Mouse (Mus musculus) left cerebral cortex, adult 11 months (tissue): ENCODE data around the gene Gm28047.
A peak's percentile ranks its signal among the peaks of the same experiment; 100 is the strongest.
"Not testable (repeated sequence)": the region's sequence is repeated elsewhere in the genome, so short reads cannot be mapped to it uniquely, and the experiment has no call there.

Source experiments
- DNase-seq: peaks from one replicate; pipeline ENCODE4 v3.0.0; 2022; ENCODE audit warnings: low spot score

The Gm28047 gene

GRCm38 (mm10) chr15:102624970-102625686 is at the start of gene Gm28047, which contains the start of gene Atf7:
TSS of gene Gm28047 (minus strand) at chr15:102625067.
TSS of gene Atf7 (minus strand) at chr15:102625464.
- peak; percentile 98 for DNase-seq

GRCm38 (mm10) chr15:102673548-102673947 is 48.7 kb upstream of the Gm28047 start:
- DNase-seq = peak; percentile 75

- no peak for DNase-seq
These were observed 47.6 kb upstream of the Gm28047 start, which contains the start of gene Atp5g2 for GRCm38 (mm10) chr15:102672215-102673071. TSS of gene Atp5g2 (minus strand) at chr15:102672352.

- peak; percentile 44 for DNase-seq
These were observed 46.9 kb upstream of the Gm28047 start for GRCm38 (mm10) chr15:102671721-102672214.

- DNase-seq = peak; percentile 96
These were observed 46.1 kb upstream of the Gm28047 start for GRCm38 (mm10) chr15:102670767-102671575.

GRCm38 (mm10) chr15:102670281-102670680 is 45.4 kb upstream of the Gm28047 start:
- DNase-seq = no peak

GRCm38 (mm10) chr15:102669571-102669970 is 44.7 kb upstream of the Gm28047 start:
- DNase-seq = no peak

- DNase-seq = no peak
These were observed 40.6 kb upstream of the Gm28047 start for GRCm38 (mm10) chr15:102665494-102665893.

GRCm38 (mm10) chr15:102663825-102664224 is 39.0 kb upstream of the Gm28047 start:
- DNase-seq = no peak

GRCm38 (mm10) chr15:102662601-102663000 is 37.7 kb upstream of the Gm28047 start:
- DNase-seq = not testable (repeated sequence)

GRCm38 (mm10) chr15:102657926-102658381 is 33.1 kb upstream of the Gm28047 start:
- no peak for DNase-seq

GRCm38 (mm10) chr15:102656658-102657057 is 31.8 kb upstream of the Gm28047 start:
- no peak for DNase-seq

- DNase-seq = not testable (repeated sequence)
These were observed 27.2 kb upstream of the Gm28047 start for GRCm38 (mm10) chr15:102651928-102652660.

GRCm38 (mm10) chr15:102651107-102651506 is 26.2 kb upstream of the Gm28047 start:
- no peak for DNase-seq

GRCm38 (mm10) chr15:102635817-102636216 is 10.9 kb upstream of the Gm28047 start:
- DNase-seq = peak; percentile 58

GRCm38 (mm10) chr15:102634684-102635083 is 9.8 kb upstream of the Gm28047 start:
- DNase-seq = no peak

- DNase-seq = no peak
These were observed 804 bp upstream of the Gm28047 start for GRCm38 (mm10) chr15:102625687-102626055.

GRCm38 (mm10) chr15:102624291-102624969 is 437 bp downstream of the Gm28047 start:
- no peak for DNase-seq

GRCm38 (mm10) chr15:102623121-102623520 is 1.7 kb downstream of the Gm28047 start:
- no peak for DNase-seq

GRCm38 (mm10) chr15:102622536-102622935 is 2.3 kb downstream of the Gm28047 start:
- DNase-seq = no peak
